Mouse (Mus musculus) kidney, adult 8-10 months (tissue): ENCODE data around the gene Masp2.

Experiments used
- DNase-seq, 2 experiments: peaks; one replicate each; pipeline ENCODE4 v3.0.0; 2022

Gene Masp2

GRCm38 (mm10) chr4:148602357-148603120 is at the start of gene Masp2:
Masp2 (plus strand) TSS chr4:148602554.
- no peak for DNase-seq

- no peak for DNase-seq
These were observed 44.6 kb upstream of the Masp2 start for GRCm38 (mm10) chr4:148557766-148558165.

- DNase-seq: peak; percentile 74 to 87
These were observed 43.9 kb upstream of the Masp2 start, which contains the start of gene Exosc10 for GRCm38 (mm10) chr4:148558297-148559000. Exosc10 (plus strand) TSS chr4:148558429.

GRCm38 (mm10) chr4:148562676-148563075 is 39.7 kb upstream of the Masp2 start:
- DNase-seq: no peak

- no peak for DNase-seq
These were observed 38.8 kb upstream of the Masp2 start for GRCm38 (mm10) chr4:148563595-148563994.

GRCm38 (mm10) chr4:148570138-148570537 is 32.2 kb upstream of the Masp2 start:
- DNase-seq: no peak

GRCm38 (mm10) chr4:148570693-148571295 is 31.6 kb upstream of the Masp2 start:
- no peak for DNase-seq

- no peak for DNase-seq
These were observed 29.1 kb upstream of the Masp2 start for GRCm38 (mm10) chr4:148573222-148573621.

GRCm38 (mm10) chr4:148580765-148581164 is 21.6 kb upstream of the Masp2 start:
- no peak for DNase-seq

GRCm38 (mm10) chr4:148581422-148581821 is 20.9 kb upstream of the Masp2 start:
- no peak for DNase-seq

- DNase-seq: no peak
These were observed 19.1 kb upstream of the Masp2 start for GRCm38 (mm10) chr4:148583257-148583656.

- DNase-seq: no peak
These were observed 15.7 kb upstream of the Masp2 start for GRCm38 (mm10) chr4:148586648-148587047.

- DNase-seq: no peak
These were observed 13.6 kb upstream of the Masp2 start for GRCm38 (mm10) chr4:148588793-148589192.

GRCm38 (mm10) chr4:148589565-148589964 is 12.8 kb upstream of the Masp2 start:
- DNase-seq: peak; percentile 25 to 45

- no peak for DNase-seq
These were observed 11.8 kb upstream of the Masp2 start for GRCm38 (mm10) chr4:148590421-148591170.

- peak; percentile 97 to 98 for DNase-seq
These were observed 11.2 kb upstream of the Masp2 start, which contains the start of gene Srm for GRCm38 (mm10) chr4:148591171-148591630. Srm (plus strand) TSS chr4:148591503.

GRCm38 (mm10) chr4:148591637-148592380 is 10.5 kb upstream of the Masp2 start:
- no peak for DNase-seq

GRCm38 (mm10) chr4:148593996-148594395 is 8.4 kb upstream of the Masp2 start:
- no peak for DNase-seq

- DNase-seq: no peak
These were observed 6.4 kb upstream of the Masp2 start for GRCm38 (mm10) chr4:148595916-148596315.

GRCm38 (mm10) chr4:148596731-148597130 is 5.6 kb upstream of the Masp2 start:
- DNase-seq: no peak

- DNase-seq: no peak
These were observed 3.5 kb upstream of the Masp2 start for GRCm38 (mm10) chr4:148598826-148599225.

GRCm38 (mm10) chr4:148600316-148600715 is 2.0 kb upstream of the Masp2 start:
- DNase-seq: no peak
